Mouse (Mus musculus): Measurements from ENCODE around the gene Inafm1. TPM values are rescaled to one million over a fixed set of nuclear protein-coding genes. Genes with fewer than 3 reads are reported as not detected.

The Inafm1 gene
- polyA plus RNA-seq, 1 experiment from 2014 or later = 13.9 TPM

DNA sequence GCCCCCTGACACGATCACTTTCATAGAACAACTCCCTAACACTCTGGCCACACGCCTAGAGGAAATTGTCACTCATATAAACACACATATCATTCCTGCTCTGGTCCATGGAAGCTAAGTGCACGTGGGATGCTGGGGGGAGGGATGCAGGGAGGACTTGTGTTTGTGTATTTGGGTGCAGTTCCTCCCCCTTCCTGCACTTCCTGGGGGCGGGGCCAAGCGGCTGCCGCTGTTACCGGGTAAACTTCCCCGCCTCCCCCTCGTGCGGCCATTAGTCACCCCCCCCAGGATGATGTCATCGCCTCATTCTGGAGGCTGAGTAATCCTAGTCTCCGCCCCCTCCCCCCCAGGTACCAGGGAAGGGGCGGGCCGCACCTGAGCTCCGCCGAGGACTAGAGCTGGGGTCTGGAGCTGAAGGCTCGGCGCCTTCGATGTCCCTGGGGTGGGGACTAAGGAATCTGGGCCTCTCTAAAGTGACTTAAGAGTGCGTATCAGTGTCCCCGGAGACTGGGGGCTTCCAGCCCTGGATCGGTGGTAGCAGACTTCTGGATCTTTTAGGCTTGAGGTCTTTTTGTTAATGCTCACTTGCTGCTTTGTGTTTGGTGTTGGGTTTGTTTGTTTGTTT is 23.5 kb upstream of the Inafm1 start:
- H3K9ac ChIP-seq (replicated peaks) = peak overlapping the region; percentile 50
- under 1% methylated on average over 22 of the region's 22 CpGs for WGBS
- ATAC-seq (ENCODE audit: insufficient number of reproducible peaks, insufficient read depth, low FRiP score, low TSS enrichment, low read depth) = no peak

GRCm38 (mm10) chr7:16296146-16296545 is 22.7 kb upstream of the Inafm1 start:
- Histone ChIP-seq H3K4me3 (replicated peaks) (peak overlapping the region; percentile 36; the same call in 1 of the 2 replicates), H3K9me3 (no peaks in the 10 kb centered on the region), H3K4me1 (replicated peaks) (peaks cover 36% of the 10 kb centered on the region), H3K36me3 (no peaks in the 10 kb centered on the region), H3K27ac (peak overlapping the region; percentile 89), H3K4me2 (peak overlapping the region; percentile 88), H3K27me3 (no peaks in the 10 kb centered on the region), H3K9ac (replicated peaks) (no peak overlapping the region)
- WGBS = 33% methylated on average over 2 of the region's 2 CpGs
- ATAC-seq (ENCODE audit: insufficient number of reproducible peaks, insufficient read depth, low FRiP score, low TSS enrichment, low read depth) = no peak

More for the DNA sequence above, 23.5 kb upstream of the Inafm1 start:
- H3K4me2 ChIP-seq = peak overlapping the region; percentile 88
- H3K36me3 ChIP-seq = no peaks in the 10 kb centered on the region
- H3K4me3 ChIP-seq (replicated peaks) = peak overlapping the region; percentile 36
- no peaks in the 10 kb centered on the region for H3K27me3 ChIP-seq
- H3K9me3 ChIP-seq = no peaks in the 10 kb centered on the region
- H3K4me1 ChIP-seq (replicated peaks) = peaks cover 36% of the 10 kb centered on the region
- H3K27ac ChIP-seq = peak overlapping the region; percentile 89

DNA sequence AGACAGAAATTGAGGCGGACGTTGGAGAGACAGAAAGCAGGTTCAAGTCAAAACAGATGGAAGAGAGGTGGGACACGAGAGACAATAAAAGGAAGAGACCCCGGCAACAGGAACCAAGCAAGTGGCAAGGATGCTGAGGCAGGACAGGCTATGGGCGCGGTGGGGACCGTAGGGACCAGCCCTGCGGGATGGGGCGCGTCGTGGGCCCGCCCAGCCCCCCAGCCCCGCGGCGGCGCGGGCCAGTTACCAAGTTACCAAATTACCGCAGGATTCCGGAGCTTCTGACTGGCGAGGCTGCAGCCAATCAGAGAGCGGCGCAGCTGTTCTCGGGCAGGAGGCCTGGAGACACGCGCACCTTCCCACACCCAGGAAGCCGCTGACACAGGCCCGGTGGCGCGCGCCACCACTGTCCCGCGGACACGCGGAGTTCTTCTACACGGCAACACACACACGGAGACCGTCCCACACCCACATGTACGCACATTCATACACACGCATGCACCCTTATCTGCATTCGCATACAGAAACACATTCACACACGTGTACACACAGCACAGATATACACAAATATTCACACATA is 22.0 kb upstream of the Inafm1 start:
- H3K27ac ChIP-seq = peak overlapping the region; percentile 89
- H3K27me3 ChIP-seq = no peaks in the 10 kb centered on the region
- peak overlapping the region; percentile 52 for H3K4me3 ChIP-seq (replicated peaks)
- H3K4me1 ChIP-seq (replicated peaks) = peaks cover 36% of the 10 kb centered on the region
- H3K4me2 ChIP-seq = peak overlapping the region; percentile 88
- peak overlapping the region; percentile 53 for H3K9ac ChIP-seq (replicated peaks)
- H3K9me3 ChIP-seq = no peaks in the 10 kb centered on the region
- ATAC-seq (ENCODE audit: insufficient number of reproducible peaks, insufficient read depth, low FRiP score, low TSS enrichment, low read depth) = peak; percentile 28; the same call in 1 of the 2 replicates
- 2% methylated on average over 40 of the region's 41 CpGs for WGBS
- no peaks in the 10 kb centered on the region for H3K36me3 ChIP-seq

- Histone ChIP-seq H3K36me3 (no peaks in the 10 kb centered on the region), H3K9me3 (no peaks in the 10 kb centered on the region), H3K27me3 (no peaks in the 10 kb centered on the region), H3K9ac (replicated peaks) (peak overlapping the region; percentile 53), H3K4me3 (replicated peaks) (peak overlapping the region; percentile 52), H3K4me1 (replicated peaks) (peaks cover 31% of the 10 kb centered on the region), H3K27ac (peak overlapping the region; percentile 89), H3K4me2 (peak overlapping the region; percentile 88)
- ATAC-seq (ENCODE audit: insufficient number of reproducible peaks, insufficient read depth, low FRiP score, low TSS enrichment, low read depth) = no peak; the same call in 1 of the 2 replicates
- WGBS = under 1% methylated on average over 23 of the region's 23 CpGs
Measured at GRCm38 (mm10) chr7:16294837-16295236, 21.4 kb upstream of the Inafm1 start.

- H3K4me1 ChIP-seq (replicated peaks) = peaks cover 29% of the 10 kb centered on the region
- H3K36me3 ChIP-seq = no peaks in the 10 kb centered on the region
- WGBS = 31% methylated on average over 4 of the region's 4 CpGs
- H3K4me3 ChIP-seq (replicated peaks) = peak overlapping the region; percentile 52; the same call in 1 of the 2 replicates
- H3K27me3 ChIP-seq = no peaks in the 10 kb centered on the region
- no peaks in the 10 kb centered on the region for H3K9me3 ChIP-seq
- H3K4me2 ChIP-seq = peak overlapping the region; percentile 88
- H3K27ac ChIP-seq = no peak overlapping the region
- ATAC-seq (ENCODE audit: insufficient number of reproducible peaks, insufficient read depth, low FRiP score, low TSS enrichment, low read depth) = no peak
- H3K9ac ChIP-seq (replicated peaks) = no peak overlapping the region
Measured at GRCm38 (mm10) chr7:16294346-16294745, 20.9 kb upstream of the Inafm1 start.

DNA sequence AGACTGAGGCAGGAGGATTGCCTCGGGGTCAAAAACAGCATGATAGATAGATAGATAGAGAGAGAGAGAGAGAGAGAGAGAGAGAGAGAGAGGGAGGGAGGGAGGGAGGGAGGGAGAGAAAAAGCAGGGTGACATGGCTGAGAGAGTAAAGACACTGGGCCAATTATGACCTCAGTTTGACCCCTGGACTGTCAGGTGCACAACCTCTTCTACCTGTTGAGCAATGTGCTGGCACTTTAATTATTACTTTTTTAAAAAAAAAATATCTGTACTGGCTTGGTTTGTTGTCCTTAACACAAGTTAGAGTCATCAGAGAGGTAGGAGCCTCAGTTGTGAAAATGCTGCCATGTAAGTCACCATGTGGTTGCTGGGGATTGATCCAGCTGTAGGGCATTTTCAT is 14.4 kb upstream of the Inafm1 start:
- Histone ChIP-seq H3K9ac (replicated peaks) (no peak overlapping the region), H3K4me3 (replicated peaks) (no peak overlapping the region), H3K9me3 (no peaks in the 10 kb centered on the region), H3K4me2 (no peak overlapping the region), H3K4me1 (replicated peaks) (peaks cover 11% of the 10 kb centered on the region), H3K27ac (no peak overlapping the region), H3K36me3 (peaks cover 17% of the 10 kb centered on the region), H3K27me3 (no peaks in the 10 kb centered on the region)
- ATAC-seq (ENCODE audit: insufficient number of reproducible peaks, insufficient read depth, low FRiP score, low TSS enrichment, low read depth) = no peak
- WGBS = 75% methylated on average over 1 of the region's 1 CpGs

DNA sequence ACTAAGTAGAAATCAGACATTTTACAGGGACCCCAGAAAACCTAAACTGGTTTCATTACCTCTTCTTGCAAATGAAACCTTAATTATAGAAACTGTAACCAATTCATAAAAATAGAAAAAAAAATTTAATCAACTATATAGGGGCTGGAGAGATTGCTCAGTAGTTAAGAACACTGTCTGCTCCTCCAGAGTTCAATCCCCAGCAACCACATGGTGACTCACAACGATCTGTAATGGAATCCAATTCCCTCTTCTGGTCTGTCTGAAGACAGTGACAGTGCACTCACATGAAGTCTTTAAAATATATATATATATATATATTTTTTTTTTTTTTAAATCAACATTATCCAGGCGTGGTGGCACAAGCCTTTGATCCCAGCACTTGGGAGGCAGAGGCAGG is 13.6 kb upstream of the Inafm1 start:
- H3K4me1 ChIP-seq (replicated peaks) = peaks cover 11% of the 10 kb centered on the region
- H3K4me2 ChIP-seq = peak overlapping the region; percentile 62
- peak overlapping the region; percentile 94 for H3K27ac ChIP-seq
- WGBS = 84% methylated on average over 2 of the region's 2 CpGs
- peak overlapping the region; percentile 60 for H3K4me3 ChIP-seq (replicated peaks)
- H3K9ac ChIP-seq (replicated peaks) = peak overlapping the region; percentile 70; the same call in 1 of the 2 replicates
- ATAC-seq (ENCODE audit: insufficient number of reproducible peaks, insufficient read depth, low FRiP score, low TSS enrichment, low read depth) = no peak
- peaks cover 24% of the 10 kb centered on the region for H3K36me3 ChIP-seq
- H3K27me3 ChIP-seq = no peaks in the 10 kb centered on the region
- no peaks in the 10 kb centered on the region for H3K9me3 ChIP-seq

GRCm38 (mm10) chr7:16286026-16286961 is 12.9 kb upstream of the Inafm1 start, which contains the start of gene Ccdc9:
Gene Ccdc9 (minus strand): TSS chr7:16286795.
- WGBS = 1% methylated on average over 70 of the region's 70 CpGs

GRCm38 (mm10) chr7:16285450-16286025 is 12.1 kb upstream of the Inafm1 start:
- peak overlapping the region; percentile 62 for H3K4me2 ChIP-seq
- peaks cover 11% of the 10 kb centered on the region for H3K4me1 ChIP-seq (replicated peaks)
- peaks cover 39% of the 10 kb centered on the region for H3K36me3 ChIP-seq
- WGBS = 1% methylated on average over 14 of the region's 14 CpGs
- no peaks in the 10 kb centered on the region for H3K27me3 ChIP-seq
- H3K4me3 ChIP-seq (replicated peaks) = peak overlapping the region; percentile 60
- peak overlapping the region; percentile 73 for H3K27ac ChIP-seq
- peak; percentile 45 for ATAC-seq (ENCODE audit: insufficient number of reproducible peaks, insufficient read depth, low FRiP score, low TSS enrichment, low read depth)
- no peaks in the 10 kb centered on the region for H3K9me3 ChIP-seq
- H3K9ac ChIP-seq (replicated peaks) = 0 out of 2 replicates have a peak overlapping the region, but pooled peaks have one; percentile 23

More at GRCm38 (mm10) chr7:16286026-16286961, 12.9 kb upstream of the Inafm1 start, which contains the start of gene Ccdc9:
- peaks cover 32% of the 10 kb centered on the region for H3K36me3 ChIP-seq
- H3K4me3 ChIP-seq (replicated peaks) = peak within 1 kb of the TSS; percentile 60
- H3K9ac ChIP-seq (replicated peaks) = peak within 1 kb of the TSS; percentile 70
- H3K27me3 ChIP-seq = no peaks in the 10 kb centered on the region
- peak within 1 kb of the TSS; percentile 94 for H3K27ac ChIP-seq
- H3K4me2 ChIP-seq = peak within 1 kb of the TSS; percentile 62
- peaks cover 11% of the 10 kb centered on the region for H3K4me1 ChIP-seq (replicated peaks)
- peak; percentile 90 for ATAC-seq (ENCODE audit: insufficient number of reproducible peaks, insufficient read depth, low FRiP score, low TSS enrichment, low read depth)
- no peaks in the 10 kb centered on the region for H3K9me3 ChIP-seq

DNA sequence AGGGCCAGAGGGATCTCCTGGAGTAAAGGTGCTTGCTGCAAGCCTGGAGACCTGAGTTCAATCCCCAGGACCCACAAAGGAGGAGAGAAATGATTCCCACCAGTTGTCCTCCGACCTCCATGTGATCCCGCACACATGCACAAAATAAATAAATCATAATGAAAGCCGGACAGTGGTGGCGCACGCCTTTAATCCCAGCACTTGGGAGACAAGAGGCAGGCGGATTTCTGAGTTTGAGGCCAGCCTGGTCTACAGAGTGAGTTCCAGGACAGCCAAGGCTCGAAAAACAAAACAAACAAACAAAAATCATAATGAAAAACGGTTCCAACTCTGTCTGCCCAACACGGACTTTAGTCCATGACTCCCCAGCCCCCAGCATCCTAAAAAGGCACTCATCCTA is 11.5 kb upstream of the Inafm1 start:
- peak overlapping the region; percentile 60 for H3K4me3 ChIP-seq (replicated peaks)
- H3K4me2 ChIP-seq = peak overlapping the region; percentile 62
- ATAC-seq (ENCODE audit: insufficient number of reproducible peaks, insufficient read depth, low FRiP score, low TSS enrichment, low read depth) = no peak
- no peaks in the 10 kb centered on the region for H3K9me3 ChIP-seq
- peak overlapping the region; percentile 73; the same call in 1 of the 2 replicates for H3K27ac ChIP-seq
- peaks cover 45% of the 10 kb centered on the region for H3K36me3 ChIP-seq
- no peak overlapping the region for H3K9ac ChIP-seq (replicated peaks)
- WGBS = 68% methylated on average over 9 of the region's 9 CpGs
- H3K27me3 ChIP-seq = no peaks in the 10 kb centered on the region
- H3K4me1 ChIP-seq (replicated peaks) = peaks cover 11% of the 10 kb centered on the region
